Mouse (Mus musculus): Measurements from ENCODE around the gene Gpx3. TPM values are rescaled to one million over a fixed set of nuclear protein-coding genes. Genes with fewer than 3 reads are reported as not detected.
A peak's percentile ranks its signal among the peaks of the same experiment; 100 is the strongest.

Gene Gpx3
- polyA plus RNA-seq, 1 experiment from 2014 or later: 67.9 TPM

- peaks cover 34% of the 10 kb centered on the region for H3K36me3 ChIP-seq (ENCODE audit: control insufficient read depth, insufficient read depth, low read length)
- H3K9me3 ChIP-seq (ENCODE audit: control insufficient read depth, low read length): no peaks in the 10 kb centered on the region
- H3K27me3 ChIP-seq (ENCODE audit: control insufficient read depth, insufficient read depth, low read length): no peaks in the 10 kb centered on the region
- H3K4me1 ChIP-seq (ENCODE audit: control insufficient read depth, insufficient read depth, low read length): no peaks in the 10 kb centered on the region
- ATAC-seq (ENCODE audit: low read depth): no peak
- H3K9ac ChIP-seq (replicated peaks; ENCODE audit: low read depth, low read length): no peak overlapping the region
- H3K4me2 ChIP-seq (ENCODE audit: low read depth, low read length): no peak overlapping the region
- no peak overlapping the region for H3K4me3 ChIP-seq (ENCODE audit: low read depth, low read length)
- 97% methylated on average over 7 of the region's 7 CpGs for WGBS
- no peak overlapping the region for H3K27ac ChIP-seq (ENCODE audit: low read depth, low read length)
These were observed 15.2 kb downstream of the Gpx3 start for GRCm38 (mm10) chr11:54917461-54917860.

- Histone ChIP-seq H3K27me3 (ENCODE audit: control insufficient read depth, insufficient read depth, low read length) (no peaks in the 10 kb centered on the region), H3K4me1 (ENCODE audit: control insufficient read depth, insufficient read depth, low read length) (no peaks in the 10 kb centered on the region), H3K27ac (ENCODE audit: low read depth, low read length) (no peak overlapping the region), H3K9ac (replicated peaks; ENCODE audit: low read depth, low read length) (no peak overlapping the region), H3K9me3 (ENCODE audit: control insufficient read depth, low read length) (no peaks in the 10 kb centered on the region), H3K36me3 (ENCODE audit: control insufficient read depth, insufficient read depth, low read length) (peaks cover 34% of the 10 kb centered on the region), H3K4me2 (ENCODE audit: low read depth, low read length) (no peak overlapping the region), H3K4me3 (ENCODE audit: low read depth, low read length) (no peak overlapping the region)
- WGBS: 87% methylated on average over 4 of the region's 4 CpGs
- ATAC-seq (ENCODE audit: low read depth): no peak
These were observed 16.0 kb downstream of the Gpx3 start for GRCm38 (mm10) chr11:54918273-54918672.

GRCm38 (mm10) chr11:54920127-54920972 lies 18.1 kb downstream of the Gpx3 start:
- H3K27ac ChIP-seq (ENCODE audit: low read depth, low read length): no peak overlapping the region
- H3K4me1 ChIP-seq (ENCODE audit: control insufficient read depth, insufficient read depth, low read length): no peaks in the 10 kb centered on the region
- H3K4me2 ChIP-seq (ENCODE audit: low read depth, low read length): no peak overlapping the region
- H3K27me3 ChIP-seq (ENCODE audit: control insufficient read depth, insufficient read depth, low read length): no peaks in the 10 kb centered on the region
- 86% methylated on average over 11 of the region's 11 CpGs for WGBS
- no peak for ATAC-seq (ENCODE audit: low read depth)
- no peak overlapping the region for H3K9ac ChIP-seq (replicated peaks; ENCODE audit: low read depth, low read length)
- no peak overlapping the region for H3K4me3 ChIP-seq (ENCODE audit: low read depth, low read length)
- peaks cover 34% of the 10 kb centered on the region for H3K36me3 ChIP-seq (ENCODE audit: control insufficient read depth, insufficient read depth, low read length)
- no peaks in the 10 kb centered on the region for H3K9me3 ChIP-seq (ENCODE audit: control insufficient read depth, low read length)

DNA sequence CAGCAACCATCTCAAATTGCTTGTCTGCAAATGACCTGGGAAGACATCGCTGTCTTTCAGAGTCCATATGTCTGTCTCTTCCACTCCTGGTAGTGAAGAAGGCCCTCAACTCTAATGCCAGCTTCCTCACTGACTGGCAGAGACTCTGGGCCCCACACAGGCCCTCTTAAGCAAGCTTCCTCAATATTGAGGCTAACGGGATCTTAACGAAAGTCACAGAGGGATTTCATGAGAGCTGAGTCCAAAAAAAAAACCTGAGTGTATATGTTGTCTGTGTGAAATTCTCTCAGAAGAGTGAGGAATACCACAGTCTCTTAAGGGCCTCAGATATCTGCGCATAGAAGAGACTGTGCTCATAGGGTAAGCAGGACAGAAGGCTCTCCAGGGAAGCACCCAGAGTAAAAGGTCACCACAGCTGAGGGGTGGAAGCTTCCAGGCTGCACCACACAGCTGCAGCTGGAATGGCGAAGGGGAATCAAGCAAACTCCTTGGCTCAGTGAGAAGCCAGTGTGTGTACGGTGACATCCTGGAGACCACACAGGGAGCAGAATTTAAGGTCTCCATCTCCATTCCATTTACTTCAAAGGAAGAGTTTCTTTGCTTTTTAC lies 18.8 kb downstream of the Gpx3 start:
- H3K9me3 ChIP-seq (ENCODE audit: control insufficient read depth, low read length): no peaks in the 10 kb centered on the region
- H3K4me1 ChIP-seq (ENCODE audit: control insufficient read depth, insufficient read depth, low read length): no peaks in the 10 kb centered on the region
- H3K9ac ChIP-seq (replicated peaks; ENCODE audit: low read depth, low read length): no peak overlapping the region
- H3K4me3 ChIP-seq (ENCODE audit: low read depth, low read length): no peak overlapping the region
- H3K36me3 ChIP-seq (ENCODE audit: control insufficient read depth, insufficient read depth, low read length): peaks cover 34% of the 10 kb centered on the region
- H3K27me3 ChIP-seq (ENCODE audit: control insufficient read depth, insufficient read depth, low read length): no peaks in the 10 kb centered on the region
- H3K4me2 ChIP-seq (ENCODE audit: low read depth, low read length): no peak overlapping the region
- WGBS: 88% methylated on average over 6 of the region's 6 CpGs
- ATAC-seq (ENCODE audit: low read depth): no peak
- no peak overlapping the region for H3K27ac ChIP-seq (ENCODE audit: low read depth, low read length)

DNA sequence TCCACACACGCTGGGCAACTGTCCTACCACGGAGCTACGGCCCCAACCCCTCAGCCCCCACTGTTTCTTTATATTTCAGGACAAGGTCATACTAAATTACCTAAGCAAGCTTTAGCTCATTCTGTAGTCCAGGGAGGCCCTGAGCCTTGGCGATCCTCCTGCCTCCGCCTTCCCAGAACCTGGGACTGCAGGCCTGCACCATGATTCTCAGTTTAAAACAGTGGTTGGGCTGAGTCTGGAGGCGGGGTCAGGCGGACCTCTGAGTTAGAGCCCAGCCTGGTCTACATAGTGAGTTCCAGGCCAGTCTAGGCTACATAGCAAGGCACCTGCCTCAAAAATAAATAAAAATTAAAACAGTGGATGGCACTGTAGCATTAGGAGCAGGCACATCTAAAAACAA lies 19.5 kb downstream of the Gpx3 start:
- Histone ChIP-seq H3K4me1 (ENCODE audit: control insufficient read depth, insufficient read depth, low read length) (no peaks in the 10 kb centered on the region), H3K27me3 (ENCODE audit: control insufficient read depth, insufficient read depth, low read length) (no peaks in the 10 kb centered on the region), H3K4me3 (ENCODE audit: low read depth, low read length) (no peak overlapping the region), H3K9ac (replicated peaks; ENCODE audit: low read depth, low read length) (no peak overlapping the region), H3K4me2 (ENCODE audit: low read depth, low read length) (no peak overlapping the region), H3K27ac (ENCODE audit: low read depth, low read length) (no peak overlapping the region), H3K9me3 (ENCODE audit: control insufficient read depth, low read length) (no peaks in the 10 kb centered on the region), H3K36me3 (ENCODE audit: control insufficient read depth, insufficient read depth, low read length) (peaks cover 31% of the 10 kb centered on the region)
- WGBS: 41% methylated on average over 7 of the region's 7 CpGs
- ATAC-seq (ENCODE audit: low read depth): no peak

GRCm38 (mm10) chr11:54922488-54922887 lies 20.2 kb downstream of the Gpx3 start:
- no peaks in the 10 kb centered on the region for H3K4me1 ChIP-seq (ENCODE audit: control insufficient read depth, insufficient read depth, low read length)
- ATAC-seq (ENCODE audit: low read depth): no peak
- H3K36me3 ChIP-seq (ENCODE audit: control insufficient read depth, insufficient read depth, low read length): peaks cover 28% of the 10 kb centered on the region

GRCm38 (mm10) chr11:54924145-54924544 lies 21.9 kb downstream of the Gpx3 start:
- H3K4me1 ChIP-seq (ENCODE audit: control insufficient read depth, insufficient read depth, low read length): no peaks in the 10 kb centered on the region
- ATAC-seq (ENCODE audit: low read depth): no peak
- peaks cover 17% of the 10 kb centered on the region for H3K36me3 ChIP-seq (ENCODE audit: control insufficient read depth, insufficient read depth, low read length)
- 95% methylated on average over 14 of the region's 14 CpGs for WGBS
- H3K4me2 ChIP-seq (ENCODE audit: low read depth, low read length): no peak overlapping the region
- no peaks in the 10 kb centered on the region for H3K9me3 ChIP-seq (ENCODE audit: control insufficient read depth, low read length)
- no peak overlapping the region for H3K27ac ChIP-seq (ENCODE audit: low read depth, low read length)
- H3K27me3 ChIP-seq (ENCODE audit: control insufficient read depth, insufficient read depth, low read length): no peaks in the 10 kb centered on the region
- H3K9ac ChIP-seq (replicated peaks; ENCODE audit: low read depth, low read length): no peak overlapping the region
- H3K4me3 ChIP-seq (ENCODE audit: low read depth, low read length): no peak overlapping the region

More at GRCm38 (mm10) chr11:54922488-54922887, 20.2 kb downstream of the Gpx3 start:
- H3K27me3 ChIP-seq (ENCODE audit: control insufficient read depth, insufficient read depth, low read length): no peaks in the 10 kb centered on the region
- no peak overlapping the region for H3K27ac ChIP-seq (ENCODE audit: low read depth, low read length)
- no peaks in the 10 kb centered on the region for H3K9me3 ChIP-seq (ENCODE audit: control insufficient read depth, low read length)
- H3K4me3 ChIP-seq (ENCODE audit: low read depth, low read length): no peak overlapping the region
- no peak overlapping the region for H3K4me2 ChIP-seq (ENCODE audit: low read depth, low read length)
- WGBS: 92% methylated on average over 3 of the region's 3 CpGs
- no peak overlapping the region for H3K9ac ChIP-seq (replicated peaks; ENCODE audit: low read depth, low read length)

- no peaks in the 10 kb centered on the region for H3K4me1 ChIP-seq (ENCODE audit: control insufficient read depth, insufficient read depth, low read length)
- no peak overlapping the region for H3K4me3 ChIP-seq (ENCODE audit: low read depth, low read length)
- WGBS: 84% methylated on average over 14 of the region's 14 CpGs
- H3K27ac ChIP-seq (ENCODE audit: low read depth, low read length): no peak overlapping the region
- no peaks in the 10 kb centered on the region for H3K27me3 ChIP-seq (ENCODE audit: control insufficient read depth, insufficient read depth, low read length)
- no peaks in the 10 kb centered on the region for H3K9me3 ChIP-seq (ENCODE audit: control insufficient read depth, low read length)
- no peak overlapping the region for H3K4me2 ChIP-seq (ENCODE audit: low read depth, low read length)
- peak; percentile 68; the same call in 1 of the 2 replicates for ATAC-seq (ENCODE audit: low read depth)
- H3K36me3 ChIP-seq (ENCODE audit: control insufficient read depth, insufficient read depth, low read length): peaks cover 12% of the 10 kb centered on the region; the same call in 1 of the 2 replicates
- no peak overlapping the region for H3K9ac ChIP-seq (replicated peaks; ENCODE audit: low read depth, low read length)
These were observed 25.3 kb downstream of the Gpx3 start for GRCm38 (mm10) chr11:54927346-54928140.

Measured in neural tube, embryonic 14.5 days (tissue).